Mouse (Mus musculus) megakaryocyte, embryonic 14.5 days (primary cell): ENCODE results near the gene Tcf7l2.

Experiments
- FLI1 ChIP-seq: IDR thresholded peaks from 2 replicates; pipeline ENCODE4 v1.6.1; 2012; ENCODE audit warnings: low read length, inconsistent platforms, mixed read lengths
- GATA1 ChIP-seq: IDR thresholded peaks from 3 replicates; pipeline ENCODE4 v1.6.1; 2012; ENCODE audit warnings: mixed read lengths, low read length, inconsistent platforms, borderline replicate concordance

GRCm38 (mm10) chr19:55880664-55881359 lies 139.2 kb downstream of the Tcf7l2 start:
- TF ChIP-seq GATA1 (no peak), FLI1 (no peak)
